Mouse (Mus musculus) layer of hippocampus, adult 8-10 months (tissue): ENCODE data around the gene Muc13. TPM values are rescaled to one million over a fixed set of nuclear protein-coding genes. Genes with fewer than 3 reads are reported as not detected.
A peak's percentile ranks its signal among the peaks of the same experiment; 100 is the strongest.

Experiments
- DNase-seq, 2 experiments: peaks; one replicate each; pipeline ENCODE4 v3.0.0; 2022; ENCODE audit warnings: low spot score in 2 of 2
- total RNA-seq, 4 experiments: library from RNA; stranded (reverse); gene quantifications; 2 replicates each; pipeline ENCODE4 v1.2.4; 2022

Muc13 gene
- total RNA-seq, result not detected

DNA sequence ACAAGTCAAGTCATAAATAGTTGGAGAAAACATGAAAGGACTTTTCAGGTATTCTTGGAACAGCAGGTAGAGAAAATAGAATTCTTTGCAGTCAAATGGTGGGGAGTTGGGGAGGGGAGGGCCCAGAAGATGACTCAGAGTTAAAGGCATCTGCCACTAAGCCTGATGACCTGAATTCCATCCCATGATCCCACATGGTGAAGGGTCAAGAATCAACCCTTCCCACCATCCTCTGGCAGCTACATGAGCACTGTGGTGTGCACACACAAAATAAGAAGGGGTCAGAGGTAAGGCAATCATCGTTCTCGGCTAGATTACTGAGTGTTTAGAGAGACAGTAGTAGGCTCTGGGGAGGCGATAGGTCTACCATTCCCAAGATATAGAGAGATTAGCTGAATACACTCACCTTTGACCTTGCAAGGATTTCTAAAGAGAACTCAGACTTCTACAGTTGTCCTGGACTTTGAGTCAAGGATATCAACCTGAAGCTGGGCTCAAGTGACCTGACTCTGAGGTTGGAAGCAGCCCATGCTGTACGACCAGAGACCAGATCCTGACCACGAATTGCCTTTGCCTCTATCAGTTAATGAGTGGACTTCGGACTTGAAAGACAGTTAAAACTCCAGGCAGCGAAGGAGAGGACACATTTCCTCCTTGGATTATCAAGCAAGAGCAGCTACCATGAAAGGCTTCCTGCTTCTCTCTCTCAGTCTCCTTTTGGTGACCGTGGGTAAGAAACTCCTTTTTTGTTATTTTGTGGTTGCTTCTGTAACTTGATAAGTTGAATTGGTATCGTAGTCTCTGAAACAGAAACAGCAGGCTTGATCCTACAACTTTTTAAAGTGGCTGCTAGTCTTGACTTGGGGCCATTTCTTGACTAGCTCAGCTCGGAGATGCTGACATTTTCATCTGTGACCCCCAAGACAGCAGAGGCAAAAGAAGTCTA lies at the start of gene Muc13:
Gene Muc13, plus strand, starts transcription at position 192 of the 946 bp plus-strand sequence.
- DNase-seq, result no peak

- peak in 1 of 2 experiments; percentile 49 for DNase-seq
These were observed 49.0 kb upstream of the Muc13 start for GRCm38 (mm10) chr16:33744622-33745419.

- no peak for DNase-seq
These were observed 48.4 kb upstream of the Muc13 start for GRCm38 (mm10) chr16:33745457-33745856.

DNA sequence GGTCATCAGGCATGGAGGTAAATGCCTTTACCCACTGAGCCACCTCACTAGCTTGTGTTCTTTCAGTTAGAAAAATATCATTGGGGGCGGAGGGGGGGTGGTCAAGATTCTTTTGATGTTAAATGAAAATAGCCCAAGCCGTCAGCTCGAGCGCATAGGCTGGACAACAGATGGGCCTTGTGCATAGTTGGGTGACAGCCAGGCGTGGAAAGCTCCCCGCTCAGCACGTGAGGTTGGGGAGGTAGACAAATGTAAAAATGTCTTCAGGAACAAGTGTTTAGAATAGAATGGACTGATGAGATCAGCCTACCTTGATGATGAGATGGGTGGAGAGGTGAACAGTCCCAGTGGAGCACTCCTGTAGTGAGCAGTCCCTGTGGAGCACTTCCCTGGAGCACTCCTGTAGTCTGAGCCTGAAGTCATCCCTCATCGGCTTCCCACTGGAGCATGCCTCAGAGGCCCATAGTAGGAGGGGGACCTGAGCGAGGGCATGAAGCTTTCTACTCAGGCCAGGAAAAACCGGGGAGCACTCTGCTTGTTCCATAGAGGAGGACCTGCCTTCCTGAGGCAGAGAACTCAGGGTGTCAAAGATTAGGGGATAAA lies 47.7 kb upstream of the Muc13 start:
- DNase-seq, result no peak

DNA sequence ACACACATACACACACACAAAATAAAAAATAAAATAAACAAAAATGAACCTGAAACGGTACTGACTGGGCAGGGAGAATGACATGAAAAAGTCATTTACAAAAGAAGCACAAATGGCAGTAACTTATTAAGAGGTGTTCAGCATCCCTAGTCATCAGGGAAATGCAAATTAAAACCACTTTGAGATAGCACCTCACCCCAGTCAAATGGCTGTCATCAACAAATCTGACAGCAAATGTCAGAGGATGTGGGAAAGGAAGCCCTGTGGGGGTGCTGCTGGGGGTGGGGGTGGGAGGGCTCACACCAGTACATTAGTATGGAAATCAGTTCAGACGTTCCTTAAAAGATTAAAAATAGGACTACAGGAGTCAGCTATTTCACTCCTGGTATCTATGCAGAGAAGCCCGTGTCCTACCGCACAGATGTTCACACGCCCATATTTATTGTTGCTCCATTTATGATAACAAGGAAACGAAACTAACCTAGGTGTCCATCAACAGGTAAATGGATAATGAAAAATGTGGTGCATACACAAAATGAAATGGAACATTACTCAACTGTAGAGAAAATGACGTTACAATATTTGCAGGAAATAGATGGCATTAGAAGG lies 46.4 kb upstream of the Muc13 start:
- DNase-seq, result no peak

GRCm38 (mm10) chr16:33747994-33748393 lies 45.8 kb upstream of the Muc13 start:
- no peak for DNase-seq

DNA sequence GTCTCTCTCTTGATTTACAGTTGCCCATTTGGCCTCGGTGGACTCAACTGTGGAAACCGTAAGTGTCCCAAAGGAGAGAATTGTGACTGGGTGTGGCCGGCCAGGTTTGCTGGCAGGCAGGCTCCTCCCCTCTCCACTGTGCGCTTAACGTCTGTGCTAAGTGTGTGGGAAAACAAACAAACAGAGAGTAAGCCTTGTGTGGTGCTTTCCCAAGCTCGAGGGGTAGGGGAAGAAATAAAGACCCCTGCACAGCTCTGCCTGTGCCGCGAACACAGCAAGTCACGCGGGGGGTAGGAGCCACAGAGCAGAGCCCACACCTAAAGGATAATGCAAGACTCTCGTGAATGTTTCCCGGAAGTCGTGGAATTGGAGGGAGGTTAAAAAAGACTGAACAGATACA lies 42.7 kb upstream of the Muc13 start:
- DNase-seq, result no peak

DNA sequence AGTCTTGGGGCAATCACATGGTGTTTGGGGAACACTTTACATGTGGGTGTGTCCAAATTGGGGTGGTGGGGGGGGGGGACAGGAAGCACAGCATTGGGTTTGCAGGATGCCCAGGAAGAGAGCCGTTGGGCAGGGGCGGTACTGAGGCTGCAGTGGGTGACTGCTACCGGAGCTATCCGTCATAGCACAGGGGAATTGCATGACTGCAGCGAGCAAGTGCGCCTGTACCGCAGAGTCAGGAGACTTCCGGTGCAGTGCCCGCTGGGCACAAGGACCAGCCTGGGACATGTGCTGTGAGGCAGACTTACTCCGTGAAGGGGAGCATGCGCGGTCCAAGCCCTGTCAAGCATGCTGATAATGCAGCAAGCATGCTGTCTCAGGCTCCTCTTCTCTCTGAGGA lies 42.2 kb upstream of the Muc13 start:
- no peak for DNase-seq

DNA sequence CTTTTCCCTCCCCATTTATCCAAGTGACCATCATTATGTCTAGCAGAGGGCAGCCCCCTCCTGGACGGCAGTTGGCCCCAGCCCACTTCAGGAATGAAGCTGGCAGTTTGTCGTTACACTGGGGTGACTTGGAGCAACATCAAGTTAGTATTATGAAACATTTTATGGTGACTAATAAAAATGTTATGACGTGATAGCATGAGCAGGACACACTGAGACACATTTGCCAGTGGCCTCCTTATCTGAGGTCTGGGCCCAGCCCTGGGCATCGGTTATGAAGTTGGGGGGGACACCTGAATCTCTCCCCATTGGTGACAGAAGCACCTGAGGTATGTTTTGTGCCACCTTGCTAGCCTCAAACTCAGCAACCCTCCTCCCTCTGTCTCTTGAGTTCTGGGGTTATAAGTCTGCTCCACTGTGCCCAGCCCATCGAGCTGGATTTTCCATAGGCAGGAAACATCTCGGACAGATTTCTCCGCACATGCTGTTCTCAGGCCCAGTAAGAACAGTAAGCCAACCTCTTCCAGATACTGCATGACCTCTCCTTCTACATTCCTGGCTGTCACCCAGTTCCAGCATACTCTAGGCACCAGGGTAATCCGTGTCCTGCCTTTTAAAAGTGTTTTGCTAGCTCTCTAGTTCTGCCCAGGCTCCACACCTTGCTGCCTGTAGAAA lies 40.8 kb upstream of the Muc13 start:
- DNase-seq, result no peak

GRCm38 (mm10) chr16:33755293-33755692 lies 38.5 kb upstream of the Muc13 start:
- no peak for DNase-seq

DNA sequence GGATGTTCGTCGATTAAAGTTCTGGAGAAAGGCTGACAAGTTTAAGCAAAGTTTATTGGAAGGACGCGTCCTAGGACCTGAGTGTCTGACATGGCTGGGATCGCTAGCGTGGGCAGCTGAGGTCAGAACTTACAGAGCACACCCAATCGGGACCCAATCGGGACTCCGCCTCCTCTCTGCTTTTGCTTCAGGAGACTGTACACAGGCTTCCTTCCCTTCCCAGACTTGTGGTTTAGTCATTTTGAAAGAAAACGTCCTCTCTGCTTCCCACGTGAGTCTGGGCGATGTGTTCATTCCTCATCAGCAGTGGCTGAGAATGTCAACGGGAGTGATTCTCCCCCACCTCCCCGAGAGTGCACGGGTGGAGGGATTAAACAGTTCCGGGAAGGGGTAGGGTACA lies 37.9 kb upstream of the Muc13 start:
- DNase-seq, result no peak

DNA sequence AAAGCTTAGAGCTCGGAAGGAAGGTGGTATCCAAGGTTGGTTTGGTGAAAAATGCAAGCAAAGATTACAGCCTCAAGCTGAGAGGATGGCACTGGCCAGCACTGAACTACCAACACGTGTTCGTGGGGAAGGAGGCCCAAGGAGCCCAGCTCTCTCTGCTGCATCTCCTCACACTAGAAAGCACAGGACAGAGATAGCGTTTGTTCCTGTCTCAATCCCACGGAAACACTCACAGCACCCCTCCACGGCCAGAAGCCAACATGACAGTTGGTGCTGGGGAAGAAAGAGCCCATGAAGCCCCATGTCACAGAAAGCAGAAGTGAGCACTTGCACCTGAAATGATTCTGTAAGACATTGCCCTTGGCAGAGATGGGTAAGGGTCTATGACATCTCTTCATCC lies 37.4 kb upstream of the Muc13 start:
- no peak for DNase-seq

- DNase-seq, result no peak
These were observed 34.6 kb upstream of the Muc13 start for GRCm38 (mm10) chr16:33759207-33759606.

DNA sequence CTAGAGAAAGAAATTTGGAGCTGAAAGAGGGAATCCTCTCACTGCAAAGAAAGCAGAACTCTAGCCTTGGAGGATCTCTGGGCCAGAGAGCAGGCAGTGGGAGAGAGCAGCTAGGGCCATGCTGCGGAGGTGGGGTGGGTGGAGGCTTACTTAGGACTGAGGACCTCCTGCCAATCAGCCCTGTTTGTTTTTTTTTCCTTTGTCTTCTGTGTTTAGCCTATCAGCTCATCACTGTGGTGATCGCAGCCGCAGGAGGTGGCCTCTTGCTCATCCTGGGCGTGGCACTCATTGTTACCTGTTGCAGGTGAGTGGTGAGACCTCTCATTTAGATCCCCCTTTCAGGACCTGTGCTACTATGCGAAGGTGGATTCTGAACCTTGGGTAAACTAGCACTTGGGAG lies 33.3 kb upstream of the Muc13 start:
- DNase-seq, result no peak

- DNase-seq, result no peak
These were observed 32.8 kb upstream of the Muc13 start for GRCm38 (mm10) chr16:33760996-33761395.

GRCm38 (mm10) chr16:33764501-33765193 lies 29.2 kb upstream of the Muc13 start:
- no peak for DNase-seq

GRCm38 (mm10) chr16:33765477-33765876 lies 28.4 kb upstream of the Muc13 start:
- no peak for DNase-seq

DNA sequence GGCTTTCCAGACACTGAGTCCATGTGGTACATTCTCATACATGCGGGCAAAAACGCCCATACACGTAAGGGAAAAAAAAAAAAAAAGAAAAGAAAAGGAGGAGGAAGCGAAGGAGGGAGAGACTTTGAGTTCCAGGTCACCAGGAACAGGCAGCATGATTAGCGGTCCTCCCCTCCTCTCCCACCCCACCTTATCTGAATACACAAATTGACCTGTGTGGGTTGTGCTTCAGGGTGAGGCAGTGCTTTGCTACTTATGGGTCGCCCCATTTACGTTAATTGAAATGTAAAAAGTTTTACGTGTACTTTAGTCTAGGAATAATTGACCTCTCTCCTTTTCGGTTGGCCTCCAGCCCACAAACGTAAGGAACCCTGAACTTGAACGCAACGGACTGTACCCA lies 27.5 kb upstream of the Muc13 start:
- DNase-seq, result no peak

- DNase-seq, result no peak
These were observed 27.1 kb upstream of the Muc13 start for GRCm38 (mm10) chr16:33766757-33767156.

GRCm38 (mm10) chr16:33768491-33769278 lies 25.2 kb upstream of the Muc13 start:
- DNase-seq, result no peak
